Mouse (Mus musculus) MEL (cell line): ENCODE data around the gene Il4ra.

Experiments used
- MAZ ChIP-seq: IDR thresholded peaks from 2 replicates; pipeline ENCODE4 v1.6.1; 2012; ENCODE audit warnings: low read depth, mild to moderate bottlenecking, inconsistent platforms, low read length, improper control_type of control experiment
- TAL1 ChIP-seq: IDR thresholded peaks from 2 replicates; pipeline ENCODE4 v1.6.1; 2012; ENCODE audit warnings: mild to moderate bottlenecking, inconsistent platforms, low read length, moderate library complexity, mixed read lengths

- TF ChIP-seq MAZ (no peak), TAL1 (no peak)
Measured at GRCm38 (mm10) chr7:125589896-125590295, 38.0 kb downstream of the Il4ra start.
